Mouse (Mus musculus): ENCODE measurements around the gene Lair1.

Lair1 gene

GRCm38 (mm10) chr7:3962017-3962416, 101.0 kb downstream of the Lair1 start:
- DNase-seq (ENCODE audit: low spot score): no peak

GRCm38 (mm10) chr7:3957387-3957786, 105.6 kb downstream of the Lair1 start:
- no peak for DNase-seq (ENCODE audit: low spot score)

Data from urinary bladder, postnatal 10 days (tissue).